Mouse (Mus musculus) limb, embryonic 14.5 days (tissue): ENCODE data around the gene Gm13288. TPM values are rescaled to one million over a fixed set of nuclear protein-coding genes. Genes with fewer than 3 reads are reported as not detected.

Source experiments
- ATAC-seq: fragments of 200-750 bp; cut with Nextera tagmentation; 2 replicates; pipeline ENCODE4 v1.8.0; 2017; ENCODE audit warnings: low read depth, moderate number of reproducible peaks, moderate TSS enrichment; ENCODE audit not compliant: low FRiP score
- DNase-seq: peaks from one replicate; pipeline ENCODE4 v3.0.0-alpha.2; 2015; ENCODE audit warnings: low spot score
- H3K27ac ChIP-seq: fragments of 300-500 bp; sonication (generic); replicated peaks from 2 replicates; pipeline ENCODE4 v1.5.1; 2014; ENCODE audit warnings: low read depth, mild to moderate bottlenecking, low read length, moderate library complexity, mixed read lengths
- H3K27me3 ChIP-seq: fragments of 300-500 bp; sonication (generic); 2 replicates; pipeline ENCODE4 v1.6.1; 2014; ENCODE audit warnings: low read length, mixed read lengths; ENCODE audit not compliant: control insufficient read depth, insufficient read depth
- H3K36me3 ChIP-seq: fragments of 300-500 bp; sonication (generic); 2 replicates; pipeline ENCODE4 v1.6.1; 2014; ENCODE audit warnings: mild to moderate bottlenecking, low read length, moderate library complexity, mixed read lengths; ENCODE audit not compliant: control insufficient read depth, insufficient read depth
- H3K4me1 ChIP-seq: fragments of 300-500 bp; sonication (generic); 2 replicates; pipeline ENCODE4 v1.6.1; 2014; ENCODE audit warnings: antibody characterized with exemption, low read length, mixed read lengths; ENCODE audit not compliant: control insufficient read depth, insufficient read depth
- H3K4me2 ChIP-seq: fragments of 300-500 bp; sonication (generic); replicated peaks from 2 replicates; pipeline ENCODE4 v1.6.1; 2014; ENCODE audit warnings: low read depth, mild to moderate bottlenecking, low read length, moderate library complexity; ENCODE audit not compliant: severe bottlenecking
- H3K4me3 ChIP-seq: fragments of 300-500 bp; sonication (generic); replicated peaks from 2 replicates; pipeline ENCODE4 v1.5.1; 2014; ENCODE audit warnings: low read length
- H3K9ac ChIP-seq: fragments of 300-500 bp; sonication (generic); 2 replicates; pipeline ENCODE4 v1.6.1; 2014; ENCODE audit warnings: mild to moderate bottlenecking, low read depth, low read length, moderate library complexity; ENCODE audit not compliant: severe bottlenecking
- H3K9me3 ChIP-seq: fragments of 300-500 bp; sonication (generic); 2 replicates; pipeline ENCODE4 v1.6.1; 2016; ENCODE audit warnings: low read length; ENCODE audit not compliant: control insufficient read depth
- POLR2A ChIP-seq: fragments of 200-500 bp; IDR thresholded peaks from 2 replicates; pipeline ENCODE4 v1.8.0; 2012; ENCODE audit warnings: inconsistent platforms, mild to moderate bottlenecking, moderate library complexity, borderline replicate concordance; ENCODE audit not compliant: insufficient read depth, insufficient read length; ENCODE audit errors: extremely low read depth
- WGBS: fragments of 180-500 bp; shearing (Covaris S2); extraction: QIAGEN DNeasy Blood & Tissue Kit; methylation state at CpG from one replicate; pipeline ENCODE4 v1.1.7; 2014; 5-methylcytosine and 5-hydroxymethylcytosine counted together
- polyA plus RNA-seq, 2 experiments: library from polyadenylated mRNA; depleted of rRNA in 1 of 2; stranded (reverse) in 1 of 2; unstranded in 1 of 2; fragments of >200 nt; fragmentation: Nextera tagmentation in 1 of 2; extraction: Ambion mirVana in 1 of 2; gene quantifications; 2 replicates each; pipeline versions ENCODE4 v1.2.1 to v1.2.3; 2012 to 2014

Gm13288 gene
- polyA plus RNA-seq, 2 experiments, result 0.04 TPM; not detected in 1

GRCm38 (mm10) chr4:88849698-88850097 is 44.4 kb downstream of the Gm13288 start, which contains the start of gene Ifna1:
Gene Ifna1, plus strand, starts transcription at chr4:88850087.
- Histone ChIP-seq H3K36me3 (no peaks in the 10 kb centered on the region), H3K4me2 (no peak within 1 kb of the TSS), H3K4me1 (no peaks in the 10 kb centered on the region), H3K9ac (no peak within 1 kb of the TSS), H3K9me3 (no peaks in the 10 kb centered on the region), H3K4me3 (no peak within 1 kb of the TSS), H3K27ac (no peak within 1 kb of the TSS), H3K27me3 (no peaks in the 10 kb centered on the region)
- no peak for TF ChIP-seq POLR2A
- no peak for ATAC-seq
- WGBS, result 59% methylated on average over 1 of the region's 1 CpGs
- DNase-seq, result no peak

DNA sequence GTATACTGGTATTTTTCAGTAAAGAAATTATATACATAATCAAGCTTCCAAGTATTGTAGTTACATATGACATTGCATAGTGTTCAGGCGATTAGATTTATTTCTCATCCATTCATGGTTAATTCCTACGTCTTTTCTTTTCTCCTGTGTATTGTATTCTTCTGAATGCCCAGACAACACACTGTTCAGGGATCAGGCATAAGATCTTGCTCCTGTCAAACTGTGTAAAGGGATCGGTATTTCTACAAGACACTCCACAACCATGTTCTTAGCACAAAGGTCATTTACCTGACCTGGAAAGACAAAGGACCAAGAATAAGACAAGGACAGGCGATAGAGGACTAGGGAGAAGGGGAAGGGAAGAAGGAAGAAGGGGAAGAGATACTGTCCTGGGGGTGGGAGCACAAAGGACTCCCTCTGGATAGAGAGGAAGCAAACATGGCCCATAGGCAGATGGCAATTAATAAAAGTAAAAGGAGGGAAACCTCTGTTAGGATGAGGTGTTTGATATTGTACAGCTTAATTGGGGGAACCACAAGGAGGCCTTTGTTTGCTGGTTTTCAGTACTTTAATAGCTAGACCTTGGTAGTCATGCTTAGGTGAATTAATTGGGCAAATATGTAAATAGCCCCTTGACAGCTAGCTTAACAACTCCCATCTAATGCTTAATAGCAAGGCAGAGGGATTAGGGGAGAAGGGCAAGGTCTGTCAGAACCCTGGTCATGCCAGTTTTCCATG is 45.9 kb downstream of the Gm13288 start:
- H3K4me3 ChIP-seq, result no peak overlapping the region
- no peaks in the 10 kb centered on the region for H3K36me3 ChIP-seq
- DNase-seq (no peak), ATAC-seq (no peak)
- no peak overlapping the region for H3K27ac ChIP-seq
- TF ChIP-seq POLR2A, result no peak
- 78% methylated on average over 4 of the region's 4 CpGs for WGBS
- H3K9me3 ChIP-seq, result no peaks in the 10 kb centered on the region
- no peaks in the 10 kb centered on the region for H3K27me3 ChIP-seq
- no peak overlapping the region for H3K4me2 ChIP-seq
- no peaks in the 10 kb centered on the region for H3K4me1 ChIP-seq
- H3K9ac ChIP-seq, result no peak overlapping the region

Other genes with a start within 250 kb of the Gm13288 start
Only the 30 nearest of the 31 such genes appear.
- not detected in 2 replicates for gene Ifna14, start 233.7 kb upstream of the Gm13288 start, polyA plus RNA-seq (2012; rRNA removed)
- not detected in 2 replicates for gene Ifna14, start 233.7 kb upstream of the Gm13288 start, polyA plus RNA-seq (2014; fragmentation: Nextera tagmentation; extraction: Ambion mirVana)
- gene Ifna9, start 213.1 kb upstream of the Gm13288 start, polyA plus RNA-seq (2012; rRNA removed), result not detected in 2 replicates
- not detected in 2 replicates for gene Ifna9, start 213.1 kb upstream of the Gm13288 start, polyA plus RNA-seq (2014; fragmentation: Nextera tagmentation; extraction: Ambion mirVana)
- not detected in 2 replicates for gene Ifna12, start 202.2 kb upstream of the Gm13288 start, polyA plus RNA-seq (2012; rRNA removed)
- not detected in 2 replicates for gene Ifna12, start 202.2 kb upstream of the Gm13288 start, polyA plus RNA-seq (2014; fragmentation: Nextera tagmentation; extraction: Ambion mirVana)
- gene C87499, start 171.1 kb upstream of the Gm13288 start, polyA plus RNA-seq (2012; rRNA removed), result not detected in 2 replicates
- not detected in 2 replicates for gene C87499, start 171.1 kb upstream of the Gm13288 start, polyA plus RNA-seq (2014; fragmentation: Nextera tagmentation; extraction: Ambion mirVana)
- not detected in 2 replicates for gene Ifna13, start 161.1 kb upstream of the Gm13288 start, polyA plus RNA-seq (2012; rRNA removed)
- not detected in 2 replicates for gene Ifna13, start 161.1 kb upstream of the Gm13288 start, polyA plus RNA-seq (2014; fragmentation: Nextera tagmentation; extraction: Ambion mirVana)
- gene Ifna16, start 128.6 kb upstream of the Gm13288 start, polyA plus RNA-seq (2012; rRNA removed), result not detected in 2 replicates
- not detected in 2 replicates for gene Ifna16, start 128.6 kb upstream of the Gm13288 start, polyA plus RNA-seq (2014; fragmentation: Nextera tagmentation; extraction: Ambion mirVana)
- not detected in 2 replicates for gene Ifna2, start 121.6 kb upstream of the Gm13288 start, polyA plus RNA-seq (2012; rRNA removed)
- gene Ifna2, start 121.6 kb upstream of the Gm13288 start, polyA plus RNA-seq (2014; fragmentation: Nextera tagmentation; extraction: Ambion mirVana), result not detected in 2 replicates
- 0.09 TPM in 1 of 2 replicates, not detected in the other for gene Ifnab, start 114.2 kb upstream of the Gm13288 start, polyA plus RNA-seq (2012; rRNA removed)
- not detected in 2 replicates for gene Ifnab, start 114.2 kb upstream of the Gm13288 start, polyA plus RNA-seq (2014; fragmentation: Nextera tagmentation; extraction: Ambion mirVana)
- 0.63 and 0.86 TPM in 2 replicates for gene Gm26566, start 83.7 kb upstream of the Gm13288 start, polyA plus RNA-seq (2012; rRNA removed)
- gene Gm26566, start 83.7 kb upstream of the Gm13288 start, polyA plus RNA-seq (2014; fragmentation: Nextera tagmentation; extraction: Ambion mirVana), result 0.70 and 2.0 TPM in 2 replicates
- gene Klhl9, start 83.1 kb upstream of the Gm13288 start, polyA plus RNA-seq (2012; rRNA removed), result 41.4 and 41.6 TPM in 2 replicates
- 127 and 137 TPM in 2 replicates for gene Klhl9, start 83.1 kb upstream of the Gm13288 start, polyA plus RNA-seq (2014; fragmentation: Nextera tagmentation; extraction: Ambion mirVana)
- gene Gm13271, start 50.7 kb upstream of the Gm13288 start, polyA plus RNA-seq (2012; rRNA removed), result not detected in 2 replicates
- gene Gm13271, start 50.7 kb upstream of the Gm13288 start, polyA plus RNA-seq (2014; fragmentation: Nextera tagmentation; extraction: Ambion mirVana), result not detected in 2 replicates
- 0.13 and 0.24 TPM in 2 replicates for gene Gm13283, start 45.4 kb upstream of the Gm13288 start, polyA plus RNA-seq (2012; rRNA removed)
- 0.21 TPM in 1 of 2 replicates, not detected in the other for gene Gm13283, start 45.4 kb upstream of the Gm13288 start, polyA plus RNA-seq (2014; fragmentation: Nextera tagmentation; extraction: Ambion mirVana)
- gene Gm13290, start 31.7 kb upstream of the Gm13288 start, polyA plus RNA-seq (2012; rRNA removed), result not detected in 2 replicates
- gene Gm13290, start 31.7 kb upstream of the Gm13288 start, polyA plus RNA-seq (2014; fragmentation: Nextera tagmentation; extraction: Ambion mirVana), result 0.33 and 0.48 TPM in 2 replicates
- not detected in 2 replicates for gene Gm13289, start 28.6 kb upstream of the Gm13288 start, polyA plus RNA-seq (2012; rRNA removed)
- not detected in 2 replicates for gene Gm13289, start 28.6 kb upstream of the Gm13288 start, polyA plus RNA-seq (2014; fragmentation: Nextera tagmentation; extraction: Ambion mirVana)
- gene Gm13272, start 25.7 kb upstream of the Gm13288 start, polyA plus RNA-seq (2012; rRNA removed), result 0.16 TPM in 1 of 2 replicates, not detected in the other
- not detected in 2 replicates for gene Gm13272, start 25.7 kb upstream of the Gm13288 start, polyA plus RNA-seq (2014; fragmentation: Nextera tagmentation; extraction: Ambion mirVana)
- gene Ifnz, start 23.4 kb upstream of the Gm13288 start, polyA plus RNA-seq (2012; rRNA removed), result 0.10 and 0.17 TPM in 2 replicates
- 0.25 TPM in 1 of 2 replicates, not detected in the other for gene Ifnz, start 23.4 kb upstream of the Gm13288 start, polyA plus RNA-seq (2014; fragmentation: Nextera tagmentation; extraction: Ambion mirVana)
- gene Gm13276, start 19.8 kb upstream of the Gm13288 start, polyA plus RNA-seq (2012; rRNA removed), result 0.14 and 0.44 TPM in 2 replicates
- not detected in 2 replicates for gene Gm13276, start 19.8 kb upstream of the Gm13288 start, polyA plus RNA-seq (2014; fragmentation: Nextera tagmentation; extraction: Ambion mirVana)
- gene Gm13277, start 16.9 kb upstream of the Gm13288 start, polyA plus RNA-seq (2012; rRNA removed), result not detected in 2 replicates
- not detected in 2 replicates for gene Gm13277, start 16.9 kb upstream of the Gm13288 start, polyA plus RNA-seq (2014; fragmentation: Nextera tagmentation; extraction: Ambion mirVana)
- not detected in 2 replicates for gene Gm13278, start 14.0 kb upstream of the Gm13288 start, polyA plus RNA-seq (2012; rRNA removed)
- not detected in 2 replicates for gene Gm13278, start 14.0 kb upstream of the Gm13288 start, polyA plus RNA-seq (2014; fragmentation: Nextera tagmentation; extraction: Ambion mirVana)
- gene Gm13275, start 11.0 kb upstream of the Gm13288 start, polyA plus RNA-seq (2012; rRNA removed), result 0.47 TPM in 1 of 2 replicates, not detected in the other
- not detected in 2 replicates for gene Gm13275, start 11.0 kb upstream of the Gm13288 start, polyA plus RNA-seq (2014; fragmentation: Nextera tagmentation; extraction: Ambion mirVana)
- gene Gm13279, start 8.1 kb upstream of the Gm13288 start, polyA plus RNA-seq (2012; rRNA removed), result not detected in 2 replicates
- gene Gm13279, start 8.1 kb upstream of the Gm13288 start, polyA plus RNA-seq (2014; fragmentation: Nextera tagmentation; extraction: Ambion mirVana), result not detected in 2 replicates
- not detected in 2 replicates for gene Gm13285, start 5.9 kb upstream of the Gm13288 start, polyA plus RNA-seq (2012; rRNA removed)
- 0.65 and 1.3 TPM in 2 replicates for gene Gm13285, start 5.9 kb upstream of the Gm13288 start, polyA plus RNA-seq (2014; fragmentation: Nextera tagmentation; extraction: Ambion mirVana)
- 0.47 TPM in 1 of 2 replicates, not detected in the other for gene Gm13287, start 2.3 kb upstream of the Gm13288 start, polyA plus RNA-seq (2012; rRNA removed)
- gene Gm13287, start 2.3 kb upstream of the Gm13288 start, polyA plus RNA-seq (2014; fragmentation: Nextera tagmentation; extraction: Ambion mirVana), result not detected in 2 replicates
- gene Ifna7, start 10.7 kb downstream of the Gm13288 start, polyA plus RNA-seq (2012; rRNA removed), result not detected in 2 replicates
- not detected in 2 replicates for gene Ifna7, start 10.7 kb downstream of the Gm13288 start, polyA plus RNA-seq (2014; fragmentation: Nextera tagmentation; extraction: Ambion mirVana)
- not detected in 2 replicates for gene Ifna11, start 14.4 kb downstream of the Gm13288 start, polyA plus RNA-seq (2012; rRNA removed)
- gene Ifna11, start 14.4 kb downstream of the Gm13288 start, polyA plus RNA-seq (2014; fragmentation: Nextera tagmentation; extraction: Ambion mirVana), result not detected in 2 replicates
- not detected in 2 replicates for gene Ifna6, start 21.9 kb downstream of the Gm13288 start, polyA plus RNA-seq (2012; rRNA removed)
- gene Ifna6, start 21.9 kb downstream of the Gm13288 start, polyA plus RNA-seq (2014; fragmentation: Nextera tagmentation; extraction: Ambion mirVana), result not detected in 2 replicates
- not detected in 2 replicates for gene Ifna5, start 30.0 kb downstream of the Gm13288 start, polyA plus RNA-seq (2012; rRNA removed)
- gene Ifna5, start 30.0 kb downstream of the Gm13288 start, polyA plus RNA-seq (2014; fragmentation: Nextera tagmentation; extraction: Ambion mirVana), result not detected in 2 replicates
- not detected in 2 replicates for gene Ifna4, start 36.3 kb downstream of the Gm13288 start, polyA plus RNA-seq (2012; rRNA removed)
- gene Ifna4, start 36.3 kb downstream of the Gm13288 start, polyA plus RNA-seq (2014; fragmentation: Nextera tagmentation; extraction: Ambion mirVana), result not detected in 2 replicates
- gene Ifna1, start 44.6 kb downstream of the Gm13288 start, polyA plus RNA-seq (2012; rRNA removed), result not detected in 2 replicates
- gene Ifna1, start 44.6 kb downstream of the Gm13288 start, polyA plus RNA-seq (2014; fragmentation: Nextera tagmentation; extraction: Ambion mirVana), result not detected in 2 replicates
- gene Ifne, start 74.7 kb downstream of the Gm13288 start, polyA plus RNA-seq (2012; rRNA removed), result not detected in 2 replicates
- gene Ifne, start 74.7 kb downstream of the Gm13288 start, polyA plus RNA-seq (2014; fragmentation: Nextera tagmentation; extraction: Ambion mirVana), result not detected in 2 replicates